Mouse (Mus musculus) right cerebral cortex, postnatal 10 days (tissue): ENCODE measurements around the gene Nkx1-2.

Experiments
- DNase-seq, 2 experiments: peaks; one replicate each; pipeline ENCODE4 v3.0.0; 2021; ENCODE audit warnings: low spot score in 2 of 2

Gene Nkx1-2

DNA sequence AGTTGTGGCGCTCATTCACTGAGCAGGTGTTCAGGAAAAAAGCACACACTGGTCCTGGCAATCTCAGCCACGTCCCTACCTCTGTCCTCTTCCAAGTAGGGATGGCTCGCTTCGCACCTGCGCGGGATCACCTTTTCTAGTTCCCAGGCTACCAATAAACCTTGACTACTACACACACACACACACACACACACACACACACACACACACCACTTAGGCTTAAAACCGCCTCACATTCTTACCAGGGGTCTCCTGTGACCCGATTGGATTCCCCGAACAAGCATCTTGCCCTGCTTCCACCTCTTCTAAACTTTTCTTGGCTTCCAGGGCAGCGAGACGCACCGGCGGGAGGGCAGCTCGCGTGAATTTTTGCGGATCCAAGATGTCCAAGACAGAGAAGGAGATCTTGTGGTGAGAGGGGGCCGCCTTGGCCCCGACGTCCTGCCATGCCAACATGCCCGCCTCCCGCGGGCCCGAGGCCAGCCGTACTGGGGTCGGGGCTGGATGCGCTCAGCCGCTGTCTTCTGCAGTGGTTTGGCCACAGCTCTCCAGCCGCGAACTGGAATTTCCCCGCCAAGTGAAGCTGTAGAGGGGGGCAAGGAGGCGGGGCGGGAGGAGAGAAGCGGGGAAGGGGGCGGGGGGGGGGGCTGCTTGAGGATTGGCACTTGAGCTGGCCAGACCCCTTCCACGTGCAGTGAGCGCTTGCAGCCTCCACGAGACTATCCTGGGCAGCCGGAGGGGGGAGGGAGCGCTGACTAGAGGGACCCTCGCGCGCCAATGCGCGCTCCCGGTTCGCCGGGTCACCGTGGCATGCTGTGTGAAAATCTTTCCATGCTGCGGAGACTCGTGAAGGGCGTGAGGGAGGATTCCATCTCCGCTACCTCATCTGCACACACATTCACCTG lies at the start of gene Nkx1-2:
Gene Nkx1-2 (minus strand): TSS at position 567 of the 905 bp plus-strand sequence.
- DNase-seq, result no peak

DNA sequence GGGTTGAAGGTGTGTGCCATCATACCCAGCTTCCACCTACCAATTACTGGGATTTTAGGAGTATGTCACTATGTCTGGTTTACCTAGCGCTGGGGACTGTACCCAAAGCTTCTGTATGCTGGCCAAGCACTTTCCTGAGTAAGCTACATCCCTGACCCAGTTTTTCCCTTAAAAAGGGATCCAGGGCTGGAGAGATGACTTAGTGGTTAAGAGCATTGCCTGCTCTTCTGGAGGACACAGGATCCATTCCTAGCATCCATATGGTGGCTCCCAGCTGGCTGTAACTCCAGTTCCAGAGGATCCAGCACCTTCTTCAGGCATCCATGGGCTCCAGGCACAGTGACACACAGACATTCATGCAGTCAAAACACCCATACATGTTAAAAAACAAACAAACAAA lies 47.1 kb upstream of the Nkx1-2 start:
- no peak for DNase-seq

DNA sequence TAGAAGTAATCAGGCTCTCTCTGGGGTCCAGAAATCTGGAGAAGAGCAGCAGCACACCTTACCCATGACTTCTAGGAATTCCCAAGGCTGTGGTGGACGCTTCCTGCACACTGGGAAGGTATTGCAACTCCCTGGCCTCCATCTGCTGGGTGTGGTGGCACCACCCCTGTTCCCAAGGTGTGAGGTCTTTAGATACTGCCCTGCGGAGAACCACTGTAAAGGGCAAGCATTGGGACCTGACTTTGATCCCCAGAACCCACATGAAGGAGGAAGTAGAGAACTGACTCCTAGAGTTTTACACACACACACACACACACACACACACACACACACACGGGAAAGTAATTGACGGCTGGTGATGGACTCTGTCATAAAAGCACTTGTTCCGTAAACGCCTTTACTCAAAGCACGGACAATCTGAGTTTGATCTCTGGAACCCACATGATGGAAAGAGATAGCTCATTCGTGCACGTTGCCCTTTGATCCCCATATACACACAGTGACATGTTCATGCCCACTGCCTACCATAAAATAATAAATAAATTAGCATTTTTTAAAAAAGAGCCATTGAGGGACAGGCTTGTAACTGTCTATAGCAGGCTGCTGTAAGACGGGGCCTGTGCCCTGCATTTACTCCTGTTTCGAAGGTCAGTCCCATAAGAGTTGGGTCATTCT lies 45.3 kb upstream of the Nkx1-2 start:
- no peak for DNase-seq

DNA sequence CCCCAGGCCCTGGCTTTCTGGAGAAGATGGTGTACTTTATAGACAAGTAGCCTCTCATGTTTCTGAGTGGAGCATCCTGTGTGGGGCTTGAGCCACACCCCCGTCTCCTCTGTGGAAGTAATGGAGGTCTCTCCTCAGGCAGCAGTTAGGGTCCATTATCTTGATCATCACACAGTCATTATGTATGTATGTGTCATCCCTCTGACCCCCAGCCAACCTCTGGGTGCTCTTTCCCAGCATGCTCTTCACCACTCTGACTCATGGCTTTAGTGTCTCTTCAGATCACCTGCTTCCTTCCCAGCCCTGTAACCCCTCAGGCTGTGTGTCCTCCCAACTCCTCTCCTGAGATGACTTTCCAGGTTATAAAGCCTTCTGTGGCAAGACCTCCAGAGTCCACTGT lies 42.2 kb upstream of the Nkx1-2 start:
- no peak for DNase-seq

DNA sequence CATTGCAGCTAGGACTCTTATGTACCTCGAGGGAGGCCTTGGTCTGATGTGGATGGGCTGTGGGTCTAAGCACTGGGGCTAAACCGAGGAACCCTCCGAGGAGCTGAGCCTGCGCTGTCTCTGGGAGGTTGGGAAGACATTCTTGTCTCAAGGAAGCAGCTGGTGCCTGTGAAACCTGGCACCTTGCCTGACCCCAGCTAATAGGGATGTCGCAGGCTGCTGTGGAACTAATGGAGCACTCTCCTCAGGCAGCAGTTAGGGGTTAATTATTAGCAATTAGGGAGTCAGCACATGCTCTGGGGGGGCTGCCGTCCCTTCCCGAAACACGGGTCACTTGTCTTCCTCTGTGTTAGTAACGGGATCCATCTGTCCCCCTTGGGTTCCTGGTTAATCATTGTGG lies 41.5 kb upstream of the Nkx1-2 start:
- DNase-seq, result peak; percentile 72 to 74

DNA sequence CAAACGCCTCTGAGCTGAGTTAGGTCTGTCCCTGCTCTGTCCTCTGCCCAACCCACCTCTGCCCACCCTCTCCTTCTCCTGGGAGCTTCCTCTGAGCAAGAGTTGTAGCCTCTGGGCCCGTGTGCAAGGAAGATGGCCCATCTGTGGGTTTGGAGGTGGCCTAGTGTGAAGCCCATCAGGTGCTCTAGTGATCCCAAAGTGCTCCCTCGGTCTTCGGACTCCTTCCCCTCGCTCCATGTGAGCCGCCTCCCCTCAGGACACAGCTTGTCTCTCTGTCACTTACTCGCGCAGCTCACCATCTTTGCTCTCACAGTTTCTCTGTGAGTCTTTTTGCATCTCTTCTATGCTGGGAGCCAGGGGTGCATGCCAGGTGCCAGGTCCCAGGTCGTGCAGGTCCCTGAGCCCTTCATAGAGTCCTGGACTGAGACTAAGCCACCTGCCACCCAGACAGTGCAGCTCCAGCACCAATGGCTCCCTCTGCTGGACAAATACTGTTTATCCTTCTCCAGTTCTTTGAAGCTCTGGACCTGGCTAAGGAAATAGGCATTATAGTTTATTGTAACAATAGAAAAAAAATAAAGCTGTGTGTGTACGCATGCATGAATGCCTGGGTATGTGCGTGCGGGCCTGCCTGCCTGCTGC lies 39.1 kb upstream of the Nkx1-2 start:
- DNase-seq, result no peak

DNA sequence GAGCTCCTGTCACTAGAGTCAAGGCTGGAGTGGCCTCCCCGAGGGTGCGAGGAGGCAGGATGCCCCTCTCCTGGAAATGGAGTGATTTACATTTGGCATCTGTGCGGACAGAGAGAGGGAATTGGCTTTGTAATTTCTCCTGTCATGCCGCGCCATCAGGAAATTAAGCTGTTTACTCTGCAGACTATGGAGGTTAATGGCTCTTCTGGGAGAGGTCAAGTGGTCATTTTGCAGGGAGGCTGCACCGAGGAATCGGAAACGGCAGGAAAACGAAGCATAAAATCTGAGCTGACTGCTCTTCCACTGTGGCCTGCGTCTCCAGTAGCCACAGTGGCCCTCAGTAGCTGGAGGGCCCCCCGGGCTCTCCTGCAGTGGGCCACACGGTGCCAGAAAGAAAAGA lies 37.9 kb upstream of the Nkx1-2 start:
- DNase-seq, result no peak

DNA sequence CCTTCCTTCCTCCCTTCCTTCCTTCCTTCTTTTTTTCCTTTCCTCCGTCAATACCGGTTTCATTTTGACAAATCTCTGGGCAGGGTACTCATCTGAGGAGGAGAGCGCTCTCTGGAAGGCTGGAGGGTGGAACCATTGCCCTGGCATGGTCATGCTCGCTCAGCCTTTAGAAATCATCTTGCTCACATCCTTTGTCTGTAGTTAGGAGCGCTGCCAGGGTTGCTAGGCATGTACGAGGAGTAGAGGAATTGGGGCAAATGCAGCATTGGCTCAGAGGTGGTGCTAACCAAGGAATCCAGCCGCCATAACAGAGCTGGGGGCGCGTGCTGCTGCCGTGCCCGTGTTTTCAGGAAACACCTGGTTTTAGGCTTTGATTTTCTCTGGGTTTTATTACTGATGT lies 31.9 kb upstream of the Nkx1-2 start:
- peak; percentile 83 to 87 for DNase-seq

DNA sequence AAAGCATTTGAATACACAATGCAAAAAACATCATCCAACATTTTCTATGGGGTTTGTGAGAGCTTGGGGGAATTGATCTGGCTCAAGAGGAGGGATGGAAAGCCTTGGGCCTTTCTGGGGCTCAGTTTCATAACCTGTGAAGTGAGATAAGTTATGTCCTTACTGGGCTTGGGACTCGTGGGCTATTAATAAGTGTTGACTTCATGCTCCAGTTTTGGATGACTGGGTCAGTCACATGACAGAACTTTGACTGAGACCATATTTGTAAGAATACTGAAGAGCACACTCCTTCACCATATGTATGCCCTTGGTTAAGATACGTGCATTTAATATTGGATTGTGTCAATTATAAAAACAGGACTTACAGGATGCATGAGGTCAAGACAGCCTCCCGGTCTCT lies 28.0 kb upstream of the Nkx1-2 start:
- DNase-seq, result no peak

DNA sequence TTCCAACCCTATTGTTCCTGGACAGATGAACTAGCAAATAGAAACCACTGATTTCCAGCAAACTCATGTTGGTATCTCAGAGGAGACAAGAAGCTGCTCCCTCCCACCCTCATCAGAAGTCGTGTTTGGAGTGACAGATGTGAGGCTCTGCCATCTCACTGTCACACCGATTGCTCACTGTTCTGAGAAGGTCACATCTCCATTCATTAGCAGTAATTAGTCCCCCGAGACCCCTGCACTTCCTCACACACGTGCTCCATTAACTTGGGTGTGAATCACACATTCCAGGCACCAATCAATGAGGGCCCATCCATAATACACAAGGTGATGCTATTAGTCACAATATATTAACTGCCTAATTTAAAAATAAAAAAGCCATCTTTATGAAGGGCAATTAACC lies 26.7 kb upstream of the Nkx1-2 start:
- DNase-seq, result no peak

DNA sequence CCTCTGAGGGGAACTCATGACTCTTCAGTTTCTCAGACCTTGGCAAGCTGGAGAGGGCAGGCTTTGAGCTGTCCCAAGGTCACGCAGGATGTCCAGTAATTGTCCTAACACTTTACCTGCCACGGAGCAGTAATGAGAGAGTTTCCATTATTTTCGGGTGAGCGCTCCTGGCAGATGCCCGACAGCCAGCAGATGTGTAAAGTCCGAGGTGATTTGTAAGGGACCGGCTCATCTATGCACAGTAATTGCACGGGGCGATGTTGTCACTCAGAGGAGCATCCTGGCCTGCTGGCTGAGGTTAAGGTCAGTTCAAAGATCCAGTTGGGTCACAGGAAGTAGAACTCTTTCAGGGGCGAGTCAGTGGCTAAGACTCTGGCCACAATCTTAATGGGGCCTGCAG lies 24.7 kb upstream of the Nkx1-2 start:
- no peak for DNase-seq

DNA sequence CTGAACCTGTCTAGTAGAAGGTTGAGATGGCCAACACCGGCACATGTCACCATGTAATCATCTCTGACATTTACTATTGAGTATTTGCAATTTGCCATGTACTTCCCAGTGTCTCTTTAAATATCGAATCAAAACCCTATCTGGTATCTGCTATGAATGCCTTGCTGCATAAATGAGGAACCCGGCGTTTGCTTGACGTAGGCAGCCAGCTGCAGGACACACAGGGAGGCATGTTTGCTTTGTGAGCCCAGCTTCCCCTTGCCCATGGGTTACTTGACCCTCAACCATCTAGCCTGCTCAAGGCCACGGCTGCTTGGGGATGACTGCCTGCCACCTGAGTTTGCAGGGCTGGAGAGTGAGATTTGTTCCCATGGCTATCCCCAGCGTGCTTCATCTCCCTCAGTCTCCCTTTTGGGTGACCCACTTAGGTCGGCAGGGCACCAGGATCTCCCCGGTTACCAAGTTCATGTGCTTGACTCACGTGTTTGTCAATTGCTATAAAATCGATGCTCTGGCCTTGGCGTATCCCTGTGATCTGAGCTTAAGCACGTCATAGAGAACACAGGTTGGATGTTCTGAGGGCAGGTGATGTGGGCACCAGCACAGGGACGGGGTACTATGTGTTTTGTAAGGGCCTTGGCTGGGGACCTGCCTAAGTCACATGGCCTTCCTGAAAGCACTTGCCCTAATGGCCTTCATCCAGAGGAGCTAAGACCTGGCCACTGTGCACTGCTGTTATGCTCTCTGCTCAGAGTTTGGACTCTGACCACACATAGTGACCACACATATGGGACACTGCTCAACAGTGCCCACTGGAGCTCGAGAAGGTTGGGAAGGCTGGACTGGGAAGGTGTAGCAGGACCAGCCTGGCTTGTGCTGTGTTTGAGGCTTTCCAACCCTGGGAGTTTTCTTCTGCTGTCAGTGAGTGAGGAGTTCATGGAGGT lies 20.8 kb upstream of the Nkx1-2 start:
- DNase-seq, result no peak

DNA sequence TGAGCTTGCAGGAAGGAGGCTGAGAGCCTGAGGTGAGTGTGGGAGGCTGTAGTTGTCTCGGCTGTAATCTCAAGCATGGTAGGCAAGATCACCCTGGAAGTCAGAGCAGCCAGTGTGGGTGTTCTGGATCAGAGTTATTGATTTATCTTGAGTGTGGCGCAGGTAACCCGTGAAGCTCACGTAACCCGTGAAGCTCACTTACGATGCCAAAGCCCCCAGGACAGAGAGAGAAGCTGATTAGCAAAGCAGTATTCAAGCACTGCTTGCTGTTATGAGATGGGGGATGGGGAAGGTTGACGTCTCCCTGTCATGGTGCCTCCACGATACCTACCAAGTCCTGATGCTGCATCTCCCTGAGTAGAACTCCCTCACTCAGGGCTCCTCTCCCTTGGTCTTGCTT lies 20.1 kb upstream of the Nkx1-2 start:
- no peak for DNase-seq

DNA sequence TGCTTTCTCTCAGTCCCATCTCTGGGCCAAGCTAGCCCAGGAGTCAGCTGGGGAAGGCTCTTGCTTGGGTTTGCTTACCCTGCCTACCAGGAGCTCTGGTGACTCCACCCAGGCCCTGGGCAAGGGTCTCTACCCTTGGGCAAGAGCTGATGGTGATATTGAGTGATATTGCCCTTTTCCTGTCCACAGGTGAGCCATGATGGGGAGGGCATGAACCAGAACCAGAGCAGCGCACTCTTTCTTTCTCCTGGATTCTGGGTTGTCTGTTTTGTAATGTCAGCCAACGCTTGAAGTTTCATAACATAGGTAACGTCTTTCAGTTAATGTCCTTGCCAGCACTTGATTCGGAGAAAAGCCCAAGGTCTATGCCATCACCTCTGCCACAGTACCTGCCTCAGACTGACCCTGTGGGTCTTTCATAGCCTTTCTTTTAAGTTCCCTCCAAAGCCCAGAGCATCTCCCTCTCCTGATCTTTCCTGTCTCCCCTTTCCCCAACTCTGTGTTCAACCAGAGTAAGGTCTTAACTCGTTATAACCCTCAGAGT lies 17.7 kb upstream of the Nkx1-2 start:
- DNase-seq, result no peak

DNA sequence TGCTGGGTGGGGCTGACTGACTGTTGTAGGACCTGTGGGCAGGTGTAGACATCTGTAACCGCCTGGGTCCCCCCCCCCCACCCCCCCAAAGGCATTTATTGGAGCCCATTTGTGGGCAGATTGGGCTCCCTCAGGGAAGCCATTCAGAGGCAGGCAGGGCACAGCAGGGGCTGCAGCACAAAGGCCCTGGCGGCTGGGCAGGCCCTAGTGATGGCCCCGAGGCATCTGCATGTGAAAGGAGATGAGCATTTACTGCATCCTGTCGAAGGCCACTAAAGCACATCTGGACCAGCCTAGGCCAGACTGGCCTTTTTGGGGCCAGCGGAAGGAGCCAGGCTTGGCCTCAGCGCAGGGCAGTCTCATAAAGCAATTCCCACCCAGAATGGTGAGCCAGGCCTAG lies 17.0 kb upstream of the Nkx1-2 start:
- DNase-seq, result no peak

DNA sequence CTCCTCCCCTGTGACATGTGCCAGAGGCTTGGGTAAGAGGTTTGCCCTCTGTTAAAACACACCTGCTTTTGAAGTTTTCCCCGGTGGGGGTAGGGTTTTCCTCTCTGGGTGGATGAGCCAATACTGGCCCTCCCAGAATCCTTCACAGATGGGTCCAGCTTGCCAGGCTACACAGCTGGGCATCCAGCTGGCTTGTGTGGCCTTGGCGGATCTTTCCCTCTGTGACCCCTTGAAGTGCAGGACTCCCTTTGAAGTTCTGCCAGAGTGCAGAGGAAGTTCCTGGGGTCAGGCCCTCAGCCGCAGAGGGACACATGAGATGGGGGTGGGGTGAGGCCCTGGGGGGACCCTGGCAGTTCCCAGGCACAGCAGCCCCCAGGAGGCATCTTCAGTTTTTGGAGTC lies 15.9 kb upstream of the Nkx1-2 start:
- no peak for DNase-seq

DNA sequence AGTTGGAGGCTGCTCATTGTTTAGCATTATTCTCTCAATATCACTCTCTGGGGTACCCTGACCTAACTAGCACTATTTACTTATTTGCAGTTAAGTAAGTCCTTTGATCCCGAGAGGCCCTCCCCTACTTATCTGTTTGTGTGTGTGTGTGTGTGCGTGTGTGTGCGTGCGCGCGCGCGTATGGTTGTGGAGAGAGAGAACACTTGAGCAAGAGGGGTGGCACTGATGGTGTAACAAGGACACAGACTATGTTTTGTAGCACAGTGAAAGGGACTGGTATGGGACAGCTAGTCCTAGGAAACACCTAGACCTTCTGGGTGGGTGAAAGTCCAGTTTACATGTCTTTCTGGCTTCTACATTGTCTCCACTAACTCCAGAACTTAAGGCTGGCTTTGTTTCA lies 12.1 kb upstream of the Nkx1-2 start:
- no peak for DNase-seq

DNA sequence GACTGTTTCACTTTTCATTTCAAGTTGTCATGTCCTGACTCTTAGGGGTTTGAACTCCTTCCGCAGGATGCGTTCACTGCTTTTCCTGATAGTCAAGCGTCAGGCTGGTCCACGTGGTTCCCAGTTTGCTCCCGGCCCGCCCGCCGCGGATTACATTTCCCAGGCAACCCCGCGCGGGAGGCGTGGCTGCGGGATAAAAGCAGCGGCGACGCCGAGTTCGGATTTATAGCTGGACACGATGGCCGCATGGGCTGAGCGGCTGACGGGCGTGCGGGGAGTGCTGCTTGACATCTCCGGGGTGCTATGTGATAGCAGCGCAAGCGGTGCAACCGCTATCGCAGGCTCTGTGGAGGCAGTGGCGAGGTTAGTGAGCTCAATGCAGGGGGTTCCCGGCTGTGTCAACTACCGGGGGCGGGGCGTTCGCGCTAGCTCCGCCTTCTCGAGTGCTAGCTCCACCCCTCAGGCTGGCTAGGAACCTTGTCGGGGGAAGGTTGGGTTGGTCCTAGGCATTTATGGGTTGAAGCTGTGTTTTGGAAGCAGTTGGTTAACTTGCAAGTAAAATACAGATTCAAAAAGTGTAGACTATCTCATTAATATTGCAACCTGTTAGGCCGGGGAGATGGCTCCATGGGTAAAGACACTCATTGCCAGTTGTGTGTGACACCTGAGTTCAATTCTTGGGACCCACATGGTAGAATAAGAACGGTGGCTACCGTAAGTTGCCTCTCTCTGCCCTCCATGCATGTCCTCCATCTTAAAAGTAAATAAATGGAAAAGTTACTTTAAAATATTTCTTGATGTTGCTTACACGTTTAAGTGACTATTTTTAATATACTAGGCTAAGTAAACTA lies 11.3 kb upstream of the Nkx1-2 start, which contains the start of gene Lhpp:
Gene Lhpp (plus strand): TSS at position 171 of the 851 bp plus-strand sequence.
- peak; percentile 87 to 88 for DNase-seq

DNA sequence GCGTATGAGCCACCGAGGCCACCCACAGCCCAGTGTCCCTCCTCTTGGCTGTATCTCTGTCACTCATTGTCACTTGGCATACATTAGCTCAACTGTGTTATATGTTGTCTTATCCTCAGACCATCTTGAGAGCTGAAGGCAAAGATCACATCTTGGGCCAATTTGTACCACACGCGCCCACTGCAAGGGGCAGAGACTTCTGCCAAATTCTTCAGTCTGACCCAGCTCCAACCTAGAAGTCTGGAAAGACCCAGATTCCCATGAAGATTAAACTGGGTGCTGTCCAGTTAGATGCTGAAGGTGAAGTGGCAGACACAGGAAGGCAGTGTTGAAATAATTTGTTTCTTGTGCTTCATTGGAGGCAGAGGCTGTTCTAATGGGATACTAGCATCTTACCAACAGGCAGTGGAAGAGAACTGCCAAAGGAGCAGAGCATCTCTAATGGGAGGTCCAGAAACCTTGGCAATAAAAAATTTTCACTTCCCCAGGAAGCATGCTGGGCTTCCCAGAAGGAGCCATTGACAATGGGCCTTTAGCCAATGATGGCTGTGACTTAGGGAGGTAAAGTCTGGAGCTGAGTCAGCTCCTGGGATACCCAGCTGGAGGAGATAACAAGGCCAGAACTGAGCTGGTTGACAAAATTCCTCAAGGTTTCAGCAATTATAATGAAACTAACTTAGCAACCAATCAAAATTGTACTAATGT lies 9.0 kb upstream of the Nkx1-2 start:
- no peak for DNase-seq

DNA sequence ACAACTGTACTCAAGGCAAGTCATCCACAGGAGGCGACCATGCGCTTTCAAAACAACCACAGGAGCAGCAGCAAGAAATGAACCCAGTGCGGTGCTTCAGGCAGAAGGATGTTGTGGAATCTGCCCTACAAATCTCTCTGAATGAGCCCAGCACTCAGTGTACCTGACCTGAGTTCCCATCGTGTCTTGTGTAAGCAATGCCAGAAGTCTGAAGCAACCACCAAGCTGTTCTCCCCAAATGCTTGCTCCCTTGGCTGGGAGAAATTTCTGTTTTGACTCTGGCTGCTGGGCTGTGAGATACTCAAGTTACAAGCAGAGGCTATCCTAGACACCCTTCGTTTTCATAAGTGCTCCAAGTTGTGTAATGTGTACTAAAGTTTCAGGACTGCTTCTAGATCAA lies 6.3 kb upstream of the Nkx1-2 start:
- DNase-seq, result no peak
